Mouse (Mus musculus): ENCODE measurements around the gene Robo1. TPM values are rescaled to one million over a fixed set of nuclear protein-coding genes. Genes with fewer than 3 reads are reported as not detected.

Gene Robo1
- polyA plus RNA-seq, 1 experiment from 2014 or later: 18.3 TPM

GRCm38 (mm10) chr16:73015976-73016375 lies 707.9 kb downstream of the Robo1 start:
- Histone ChIP-seq H3K9ac (no peak overlapping the region), H3K27me3 (replicated peaks) (no peaks in the 10 kb centered on the region), H3K9me3 (no peaks in the 10 kb centered on the region), H3K4me1 (peaks cover 23% of the 10 kb centered on the region), H3K27ac (replicated peaks) (0 out of 2 replicates have a peak overlapping the region, but pooled peaks have one; percentile 5), H3K4me2 (no peak overlapping the region), H3K36me3 (peaks cover 22% of the 10 kb centered on the region), H3K4me3 (no peak overlapping the region)
- WGBS: 39% methylated on average over 4 of the region's 4 CpGs
- no peak for ATAC-seq (ENCODE audit: extremely low read depth, insufficient number of reproducible peaks, low FRiP score, low TSS enrichment)

GRCm38 (mm10) chr16:73016801-73017200 lies 708.7 kb downstream of the Robo1 start:
- peaks cover 23% of the 10 kb centered on the region for H3K4me1 ChIP-seq
- no peak overlapping the region for H3K9ac ChIP-seq
- no peak overlapping the region for H3K27ac ChIP-seq (replicated peaks)
- peaks cover 17% of the 10 kb centered on the region for H3K36me3 ChIP-seq
- no peak overlapping the region for H3K4me2 ChIP-seq
- no peaks in the 10 kb centered on the region for H3K27me3 ChIP-seq (replicated peaks)
- ATAC-seq (ENCODE audit: extremely low read depth, insufficient number of reproducible peaks, low FRiP score, low TSS enrichment): no peak
- H3K9me3 ChIP-seq: no peaks in the 10 kb centered on the region
- 40% methylated on average over 7 of the region's 7 CpGs for WGBS
- no peak overlapping the region for H3K4me3 ChIP-seq

GRCm38 (mm10) chr16:73024326-73024725 lies 716.2 kb downstream of the Robo1 start:
- H3K27ac ChIP-seq (replicated peaks): no peak overlapping the region
- no peaks in the 10 kb centered on the region for H3K4me1 ChIP-seq
- ATAC-seq (ENCODE audit: extremely low read depth, insufficient number of reproducible peaks, low FRiP score, low TSS enrichment): no peak
- H3K4me2 ChIP-seq: no peak overlapping the region
- H3K27me3 ChIP-seq (replicated peaks): no peaks in the 10 kb centered on the region
- H3K9me3 ChIP-seq: no peaks in the 10 kb centered on the region
- H3K4me3 ChIP-seq: no peak overlapping the region
- H3K9ac ChIP-seq: no peak overlapping the region
- WGBS: 79% methylated on average over 13 of the region's 13 CpGs
- peaks cover 14% of the 10 kb centered on the region for H3K36me3 ChIP-seq

GRCm38 (mm10) chr16:73027692-73028091 lies 719.6 kb downstream of the Robo1 start:
- Histone ChIP-seq H3K27me3 (replicated peaks) (no peaks in the 10 kb centered on the region), H3K36me3 (peaks cover 9% of the 10 kb centered on the region), H3K9me3 (no peaks in the 10 kb centered on the region), H3K9ac (no peak overlapping the region), H3K4me2 (no peak overlapping the region), H3K4me3 (no peak overlapping the region), H3K4me1 (no peaks in the 10 kb centered on the region), H3K27ac (replicated peaks) (no peak overlapping the region)
- ATAC-seq (ENCODE audit: extremely low read depth, insufficient number of reproducible peaks, low FRiP score, low TSS enrichment): no peak
- 82% methylated on average over 14 of the region's 14 CpGs for WGBS

GRCm38 (mm10) chr16:73030999-73031398 lies 722.9 kb downstream of the Robo1 start:
- Histone ChIP-seq H3K4me2 (no peak overlapping the region), H3K27ac (replicated peaks) (no peak overlapping the region), H3K9ac (no peak overlapping the region), H3K27me3 (replicated peaks) (no peaks in the 10 kb centered on the region), H3K9me3 (no peaks in the 10 kb centered on the region), H3K4me1 (no peaks in the 10 kb centered on the region), H3K36me3 (peaks cover 5% of the 10 kb centered on the region), H3K4me3 (no peak overlapping the region)
- 65% methylated on average over 4 of the region's 4 CpGs for WGBS
- ATAC-seq (ENCODE audit: extremely low read depth, insufficient number of reproducible peaks, low FRiP score, low TSS enrichment): no peak

- Histone ChIP-seq H3K9me3 (no peaks in the 10 kb centered on the region), H3K4me3 (no peak overlapping the region), H3K9ac (no peak overlapping the region), H3K4me1 (no peaks in the 10 kb centered on the region), H3K27ac (replicated peaks) (no peak overlapping the region), H3K4me2 (no peak overlapping the region), H3K27me3 (replicated peaks) (no peaks in the 10 kb centered on the region), H3K36me3 (peaks cover 31% of the 10 kb centered on the region)
- no peak for ATAC-seq (ENCODE audit: extremely low read depth, insufficient number of reproducible peaks, low FRiP score, low TSS enrichment)
- 83% methylated on average over 20 of the region's 20 CpGs for WGBS
Measured at GRCm38 (mm10) chr16:73035210-73035985, 727.3 kb downstream of the Robo1 start.

- Histone ChIP-seq H3K4me1 (no peaks in the 10 kb centered on the region), H3K4me3 (no peak overlapping the region), H3K4me2 (no peak overlapping the region), H3K9me3 (peaks cover 11% of the 10 kb centered on the region; the same call in 1 of the 2 replicates), H3K9ac (no peak overlapping the region), H3K36me3 (peaks cover 57% of the 10 kb centered on the region), H3K27ac (replicated peaks) (no peak overlapping the region), H3K27me3 (replicated peaks) (no peaks in the 10 kb centered on the region)
- 55% methylated on average over 7 of the region's 7 CpGs for WGBS
- no peak for ATAC-seq (ENCODE audit: extremely low read depth, insufficient number of reproducible peaks, low FRiP score, low TSS enrichment)
Measured at GRCm38 (mm10) chr16:73038552-73038951, 730.4 kb downstream of the Robo1 start.

GRCm38 (mm10) chr16:73062461-73062860 lies 754.4 kb downstream of the Robo1 start:
- H3K36me3 ChIP-seq: no peaks in the 10 kb centered on the region
- no peaks in the 10 kb centered on the region for H3K9me3 ChIP-seq
- no peak overlapping the region for H3K9ac ChIP-seq
- no peak for ATAC-seq (ENCODE audit: extremely low read depth, insufficient number of reproducible peaks, low FRiP score, low TSS enrichment)
- H3K4me1 ChIP-seq: no peaks in the 10 kb centered on the region
- no peak overlapping the region for H3K4me3 ChIP-seq
- H3K27ac ChIP-seq (replicated peaks): no peak overlapping the region
- WGBS: 78% methylated on average over 3 of the region's 3 CpGs
- no peaks in the 10 kb centered on the region for H3K27me3 ChIP-seq (replicated peaks)
- H3K4me2 ChIP-seq: no peak overlapping the region

- Histone ChIP-seq H3K27ac (replicated peaks) (no peak overlapping the region), H3K4me1 (no peaks in the 10 kb centered on the region), H3K9me3 (no peaks in the 10 kb centered on the region), H3K27me3 (replicated peaks) (no peaks in the 10 kb centered on the region), H3K4me2 (no peak overlapping the region), H3K36me3 (no peaks in the 10 kb centered on the region), H3K4me3 (no peak overlapping the region), H3K9ac (no peak overlapping the region)
- 87% methylated on average over 7 of the region's 7 CpGs for WGBS
- no peak for ATAC-seq (ENCODE audit: extremely low read depth, insufficient number of reproducible peaks, low FRiP score, low TSS enrichment)
Measured at GRCm38 (mm10) chr16:73067782-73068181, 759.7 kb downstream of the Robo1 start.

- no peaks in the 10 kb centered on the region for H3K27me3 ChIP-seq (replicated peaks)
- no peak overlapping the region for H3K27ac ChIP-seq (replicated peaks)
- H3K4me1 ChIP-seq: no peaks in the 10 kb centered on the region
- no peak for ATAC-seq (ENCODE audit: extremely low read depth, insufficient number of reproducible peaks, low FRiP score, low TSS enrichment)
- no peaks in the 10 kb centered on the region for H3K36me3 ChIP-seq
- 90% methylated on average over 3 of the region's 3 CpGs for WGBS
- H3K4me3 ChIP-seq: no peak overlapping the region
- no peaks in the 10 kb centered on the region for H3K9me3 ChIP-seq
- no peak overlapping the region for H3K9ac ChIP-seq
- no peak overlapping the region for H3K4me2 ChIP-seq
Measured at GRCm38 (mm10) chr16:73072047-73072446, 763.9 kb downstream of the Robo1 start.

GRCm38 (mm10) chr16:73072883-73073282 lies 764.8 kb downstream of the Robo1 start:
- H3K4me1 ChIP-seq: no peaks in the 10 kb centered on the region
- 90% methylated on average over 6 of the region's 6 CpGs for WGBS
- no peaks in the 10 kb centered on the region for H3K36me3 ChIP-seq
- no peak overlapping the region for H3K27ac ChIP-seq (replicated peaks)
- H3K4me2 ChIP-seq: no peak overlapping the region
- no peaks in the 10 kb centered on the region for H3K27me3 ChIP-seq (replicated peaks)
- ATAC-seq (ENCODE audit: extremely low read depth, insufficient number of reproducible peaks, low FRiP score, low TSS enrichment): no peak
- H3K9me3 ChIP-seq: no peaks in the 10 kb centered on the region
- H3K9ac ChIP-seq: no peak overlapping the region
- H3K4me3 ChIP-seq: no peak overlapping the region

GRCm38 (mm10) chr16:73082420-73082819 lies 774.3 kb downstream of the Robo1 start:
- Histone ChIP-seq H3K27ac (replicated peaks) (no peak overlapping the region), H3K4me2 (no peak overlapping the region), H3K27me3 (replicated peaks) (no peaks in the 10 kb centered on the region), H3K9me3 (no peaks in the 10 kb centered on the region), H3K9ac (no peak overlapping the region), H3K36me3 (no peaks in the 10 kb centered on the region), H3K4me1 (no peaks in the 10 kb centered on the region), H3K4me3 (no peak overlapping the region)
- WGBS: 66% methylated on average over 4 of the region's 4 CpGs
- no peak for ATAC-seq (ENCODE audit: extremely low read depth, insufficient number of reproducible peaks, low FRiP score, low TSS enrichment)
